Mouse (Mus musculus): ENCODE measurements around the gene Sall2.
"Not testable (repeated sequence)": the region's sequence is repeated elsewhere in the genome, so short reads cannot be mapped to it uniquely, and the experiment has no call there.

Sall2 gene

GRCm38 (mm10) chr14:52304644-52305271 is 23.8 kb downstream of the Sall2 start, which contains the start of gene Mettl3:
Gene Mettl3 (minus strand): TSS chr14:52305128.
- peak; percentile 96 for ATAC-seq (ENCODE audit: insufficient number of reproducible peaks, low FRiP score, low TSS enrichment)

DNA sequence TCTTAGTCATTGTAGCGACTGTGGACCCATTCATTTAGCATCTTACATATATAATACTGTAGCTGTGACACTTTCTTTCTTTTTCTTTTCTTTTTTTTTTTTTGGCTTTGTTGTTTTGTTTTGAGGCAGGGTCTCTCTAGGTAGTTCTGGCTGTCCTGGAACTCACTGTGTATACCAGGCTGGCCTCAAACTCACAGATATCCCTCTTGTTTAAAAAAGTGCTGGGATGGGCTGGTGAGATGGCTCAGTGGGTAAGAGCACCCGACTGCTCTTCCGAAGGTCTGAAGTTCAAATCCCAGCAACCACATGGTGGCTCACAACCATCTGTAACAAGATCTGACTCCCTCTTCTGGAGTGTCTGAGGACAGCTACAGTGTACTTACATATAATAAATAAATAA is 25.0 kb downstream of the Sall2 start:
- ATAC-seq (ENCODE audit: insufficient number of reproducible peaks, low FRiP score, low TSS enrichment), result not testable (repeated sequence)

DNA sequence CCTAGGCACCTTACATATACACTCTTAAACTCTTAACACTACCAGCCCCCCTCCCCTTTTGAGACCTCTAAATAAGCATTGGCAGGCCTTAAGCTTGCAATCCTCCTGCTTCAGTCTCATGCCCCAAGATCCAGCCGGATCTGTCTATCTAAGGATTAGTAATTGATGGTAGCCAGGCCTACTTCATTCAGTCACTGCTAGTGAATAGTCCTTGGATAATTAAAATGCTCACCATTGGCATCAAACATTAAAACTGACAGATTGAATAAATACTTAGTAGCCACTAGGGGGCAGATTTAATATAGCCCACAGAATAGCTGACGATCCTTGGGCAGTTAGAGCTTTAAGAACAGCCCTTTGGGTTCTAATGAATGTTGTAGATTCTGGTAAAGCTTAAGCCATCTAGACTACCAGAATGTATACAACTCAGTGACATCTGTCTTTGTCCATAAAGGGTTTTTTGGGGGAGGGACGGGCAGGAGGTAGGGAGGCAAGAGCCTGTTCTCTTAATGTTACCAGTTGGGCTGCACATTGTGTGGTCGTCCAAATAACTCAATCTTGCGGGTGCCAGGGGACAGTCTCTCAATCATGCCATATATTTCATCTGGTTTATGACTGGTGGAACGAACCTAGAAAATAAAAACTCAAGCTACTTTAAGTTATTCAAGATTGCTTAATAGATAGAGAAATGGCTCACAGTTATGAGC is 32.9 kb downstream of the Sall2 start:
- ATAC-seq (ENCODE audit: insufficient number of reproducible peaks, low FRiP score, low TSS enrichment), result peak; percentile 52; the same call in 1 of the 2 replicates

DNA sequence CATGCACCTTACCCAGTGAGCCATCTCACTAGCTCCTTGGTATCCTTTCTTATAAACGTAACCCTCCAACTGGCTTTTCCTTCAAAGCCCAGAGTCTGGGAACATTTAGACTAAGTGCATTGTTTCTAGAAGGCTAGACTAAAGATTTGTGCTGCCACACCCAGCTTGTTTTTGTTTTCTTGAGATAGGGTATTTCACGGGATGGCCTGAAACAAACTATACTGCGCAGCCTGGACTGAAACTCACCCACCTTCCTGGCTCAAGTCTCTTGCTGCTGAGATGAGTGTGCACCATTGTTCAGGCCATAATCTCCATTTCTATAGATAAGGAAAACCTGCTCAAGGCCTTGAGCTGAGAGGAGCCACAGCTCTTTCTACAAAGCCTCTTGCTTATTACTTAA is 44.4 kb downstream of the Sall2 start:
- no peak for ATAC-seq (ENCODE audit: insufficient number of reproducible peaks, low FRiP score, low TSS enrichment)

DNA sequence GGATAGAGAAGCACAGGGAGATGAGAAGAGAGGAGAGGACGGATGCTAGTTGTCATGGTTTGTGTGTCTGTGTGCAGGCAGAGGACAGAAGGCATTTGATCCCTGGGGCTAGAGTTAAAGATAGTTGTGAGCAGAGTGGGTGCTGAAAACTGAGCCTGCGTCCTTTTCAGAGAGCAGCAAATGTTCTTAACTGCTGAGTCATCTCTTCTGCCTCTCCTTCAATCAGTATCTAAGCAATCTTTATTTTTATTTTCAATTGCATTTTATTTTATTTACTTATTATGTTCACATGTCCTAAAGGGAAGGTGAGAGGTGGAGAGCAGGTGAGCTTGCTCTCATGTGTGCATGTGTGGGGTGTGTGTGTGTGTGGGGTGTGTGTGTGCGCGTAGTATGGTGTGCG is 44.9 kb downstream of the Sall2 start:
- ATAC-seq (ENCODE audit: insufficient number of reproducible peaks, low FRiP score, low TSS enrichment), result no peak

- ATAC-seq (ENCODE audit: insufficient number of reproducible peaks, low FRiP score, low TSS enrichment), result no peak
Measured at GRCm38 (mm10) chr14:52279747-52280120, 48.8 kb downstream of the Sall2 start.

DNA sequence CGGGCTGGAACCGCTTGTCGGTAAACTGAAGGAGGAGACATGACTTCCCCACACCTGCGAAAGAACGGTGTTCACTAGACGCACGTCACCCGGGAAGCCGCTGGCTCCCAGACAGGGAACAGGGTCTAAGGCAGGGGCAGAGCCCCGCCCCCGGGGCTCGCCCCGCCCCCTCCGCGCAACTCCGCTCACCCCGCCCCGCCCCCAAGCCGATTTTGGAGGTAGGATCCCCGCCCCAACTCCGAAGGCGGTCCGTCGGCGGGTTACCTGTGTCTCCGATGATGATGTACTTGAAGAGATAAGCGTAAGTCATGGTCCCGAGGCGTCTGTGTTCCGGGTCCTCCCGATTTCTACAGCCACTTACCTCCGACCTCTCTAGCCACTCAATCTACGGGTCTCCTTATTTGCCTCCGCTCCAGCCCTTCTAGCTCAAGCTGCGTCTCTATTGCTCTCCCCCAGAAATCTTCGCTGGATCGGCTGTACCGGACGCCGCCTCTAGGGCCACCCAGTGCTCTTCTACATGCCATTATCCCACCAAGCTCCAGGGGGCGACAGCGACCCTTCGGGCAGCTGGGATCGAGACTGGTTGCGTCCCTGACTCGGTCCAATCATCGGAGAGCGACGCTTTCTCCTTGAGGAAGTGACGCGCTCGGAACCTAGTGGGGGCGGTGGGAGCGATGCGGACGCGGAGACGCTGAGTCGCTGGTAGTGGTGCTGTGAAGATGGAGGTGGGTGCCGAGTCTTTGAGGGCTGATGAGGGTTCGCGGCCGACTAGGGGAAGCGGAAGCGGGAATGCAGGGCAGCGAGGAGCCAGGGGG is 49.4 kb downstream of the Sall2 start, which contains the start of the genes Tox4 and Rab2b:
Gene Tox4, plus strand, starts transcription at position 215 of the 815 bp plus-strand sequence.
Gene Rab2b, minus strand, starts transcription at position 614 of the 815 bp plus-strand sequence.
- peak; percentile 99 for ATAC-seq (ENCODE audit: insufficient number of reproducible peaks, low FRiP score, low TSS enrichment)

DNA sequence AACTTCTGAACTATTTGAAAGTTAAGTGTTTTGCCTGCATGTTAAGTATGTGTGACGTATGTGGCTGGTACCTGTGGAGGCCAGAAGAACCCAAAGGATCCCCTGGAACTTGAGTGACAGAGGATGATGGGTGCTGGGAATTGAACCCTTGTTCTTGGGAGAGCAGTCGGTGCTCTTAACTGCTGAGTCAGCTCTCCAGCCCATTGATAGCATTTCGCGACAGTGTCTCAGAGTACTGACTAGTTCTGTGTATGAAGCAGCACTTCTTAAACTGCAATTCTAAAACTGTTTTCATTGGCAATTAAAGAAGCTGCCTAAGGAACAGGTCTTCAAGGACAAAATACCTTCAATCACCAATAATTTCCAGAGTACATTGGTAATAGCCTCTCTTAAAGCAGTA is 51.4 kb downstream of the Sall2 start:
- ATAC-seq (ENCODE audit: insufficient number of reproducible peaks, low FRiP score, low TSS enrichment), result no peak

DNA sequence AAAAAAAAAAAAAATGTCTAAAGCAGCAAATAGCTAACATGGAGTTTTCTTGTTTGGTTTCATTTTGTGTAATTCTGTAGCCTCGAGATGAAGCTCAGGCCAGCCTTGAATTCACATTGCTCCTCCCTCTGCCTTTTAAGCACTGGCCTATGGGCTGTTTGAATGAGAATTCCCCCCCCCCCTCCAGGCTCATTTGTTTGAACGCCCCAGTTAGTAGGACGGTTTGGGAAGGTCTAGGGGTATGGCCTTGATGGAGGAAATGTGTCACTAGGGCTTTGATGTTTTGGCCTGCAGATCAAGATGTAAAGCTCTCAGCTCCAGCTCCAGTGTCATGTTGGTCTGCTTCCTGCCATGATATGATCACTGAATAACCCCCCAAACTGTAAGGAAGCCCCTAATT is 55.8 kb downstream of the Sall2 start:
- no peak for ATAC-seq (ENCODE audit: insufficient number of reproducible peaks, low FRiP score, low TSS enrichment)

Data from cerebellum, adult (tissue).